Mouse (Mus musculus) myocyte (in vitro differentiated cells): Measurements from ENCODE around the gene Vmn1r166. TPM values are rescaled to one million over a fixed set of nuclear protein-coding genes. Genes with fewer than 3 reads are reported as not detected.
"Not testable (repeated sequence)": the region's sequence is repeated elsewhere in the genome, so short reads cannot be mapped to it uniquely, and the experiment has no call there.

Source experiments
- H3K27me3 ChIP-seq: one replicate; pipeline ENCODE4 v1.6.1; 2011; ENCODE audit not compliant: control insufficient read depth, insufficient read depth, insufficient read length
- H3K36me3 ChIP-seq: one replicate; pipeline ENCODE4 v1.6.1; 2011; ENCODE audit not compliant: control insufficient read depth, insufficient read depth
- H3K4me2 ChIP-seq: one replicate; pipeline ENCODE4 v1.6.1; 2011; ENCODE audit warnings: low read depth, control low read depth
- H3K4me3 ChIP-seq: one replicate; pipeline ENCODE4 v1.5.1; 2011; ENCODE audit warnings: mild to moderate bottlenecking, control low read depth, moderate library complexity
- H3K79me2 ChIP-seq: one replicate; pipeline ENCODE4 v1.6.1; 2011; ENCODE audit not compliant: control insufficient read depth, insufficient read depth
- H3ac ChIP-seq: one replicate; pipeline ENCODE4 v1.6.1; 2011; ENCODE audit not compliant: control insufficient read depth, insufficient read length
- polyA plus RNA-seq: library from polyadenylated mRNA; unstranded; fragments of >200 nt; fragmentation: generic; extraction: Trizol; gene quantifications from one replicate; pipeline ENCODE4 v1.2.1, GENCODE M21; 2012; ENCODE audit warnings: missing spikeins

Vmn1r166 gene
- not detected for polyA plus RNA-seq

DNA sequence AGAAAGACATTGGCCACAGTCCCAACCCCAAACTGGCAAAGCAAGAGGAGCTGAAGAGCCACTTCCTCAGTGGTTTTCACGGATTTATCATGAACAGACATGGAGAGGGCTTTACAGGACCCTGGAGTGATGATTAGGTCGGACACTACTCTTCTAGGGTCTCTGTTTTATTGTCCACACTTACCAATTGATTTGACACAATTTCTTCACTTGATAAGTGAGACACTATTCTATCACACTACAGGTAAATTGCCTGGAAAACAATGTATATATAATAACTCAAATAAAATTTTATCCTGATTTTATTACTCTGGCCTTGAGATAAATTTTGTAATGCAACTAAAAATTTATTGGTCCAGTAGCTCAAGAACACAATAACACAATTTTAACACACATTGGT, at the start of gene Vmn1r166:
Gene Vmn1r166, minus strand, starts transcription at position 101 of the 400 bp plus-strand sequence.
- H3ac ChIP-seq, H3K4me2 ChIP-seq, H3K36me3 ChIP-seq, H3K4me3 ChIP-seq, H3K27me3 ChIP-seq, H3K79me2 ChIP-seq: not testable (repeated sequence)

DNA sequence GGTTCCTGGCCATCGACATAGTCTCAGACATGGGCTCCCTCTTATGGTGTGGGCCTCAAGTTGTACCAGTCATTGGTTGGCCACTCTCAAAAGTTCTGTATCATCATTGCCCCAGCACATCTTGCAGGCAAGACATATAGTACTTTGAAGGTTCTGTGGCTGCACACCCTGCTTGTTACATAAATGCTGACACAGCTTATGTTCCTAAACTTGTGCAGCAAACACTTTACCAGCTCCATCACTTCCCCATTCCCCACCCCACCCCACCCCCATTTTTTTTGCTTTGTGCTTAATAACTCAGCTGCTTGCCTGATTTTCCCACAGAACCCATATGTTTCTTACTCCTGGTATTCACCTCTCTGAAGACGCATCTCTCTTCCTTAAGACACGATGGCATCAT, 49.4 kb upstream of the Vmn1r166 start, which contains the start of gene Nlrp4e:
Gene Nlrp4e, plus strand, starts transcription at position 301 of the 400 bp plus-strand sequence.
- not testable (repeated sequence) for H3K27me3 ChIP-seq, H3K4me3 ChIP-seq, H3ac ChIP-seq, H3K79me2 ChIP-seq, H3K36me3 ChIP-seq, H3K4me2 ChIP-seq

DNA sequence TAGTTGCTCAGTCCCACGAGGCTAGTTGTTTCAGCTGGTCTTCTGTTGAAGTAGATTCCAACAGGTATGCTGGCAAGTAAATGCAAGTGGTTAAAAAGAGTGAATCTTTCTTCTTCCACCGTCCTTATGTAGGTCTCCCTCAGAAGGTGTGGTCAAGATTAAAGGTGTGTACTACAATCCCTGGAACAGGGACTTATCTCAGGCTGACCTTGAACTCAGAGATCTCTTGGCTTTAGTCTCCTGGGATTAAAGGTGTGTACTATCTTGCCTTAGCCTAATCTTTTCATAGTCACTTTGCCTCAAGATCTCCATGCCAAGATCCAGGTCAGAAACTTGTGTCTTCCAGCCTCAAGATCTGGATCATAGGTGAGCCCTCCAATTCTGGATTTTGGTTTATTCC, 27.3 kb upstream of the Vmn1r166 start, which contains the start of gene Gm6902:
Gene Gm6902, minus strand, starts transcription at position 101 of the 400 bp plus-strand sequence.
- H3K27me3 ChIP-seq, H3K4me3 ChIP-seq, H3ac ChIP-seq, H3K36me3 ChIP-seq, H3K79me2 ChIP-seq, H3K4me2 ChIP-seq: not testable (repeated sequence)

DNA sequence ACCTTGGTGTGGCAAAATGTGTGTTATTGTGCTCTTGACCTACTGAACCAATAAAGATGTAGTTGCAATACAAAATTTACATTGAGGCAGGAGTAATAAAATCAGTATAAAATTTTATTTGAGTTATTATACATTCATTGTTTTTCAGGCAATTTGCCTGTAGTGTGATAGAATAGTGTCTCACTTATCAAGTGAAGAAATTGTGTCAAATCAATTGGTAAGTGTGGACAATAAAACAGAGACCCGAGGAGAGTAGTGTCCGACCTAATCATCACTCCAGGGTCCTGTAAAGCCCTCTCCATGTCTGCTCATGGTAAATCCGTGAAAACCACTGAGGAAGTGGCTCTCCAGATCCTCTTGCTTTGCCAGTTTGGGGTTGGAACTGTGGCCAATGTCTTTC, 34.5 kb downstream of the Vmn1r166 start, which contains the start of gene Vmn1r165:
Gene Vmn1r165, plus strand, starts transcription at position 301 of the 400 bp plus-strand sequence.
- H3K36me3 ChIP-seq, H3ac ChIP-seq, H3K79me2 ChIP-seq, H3K4me2 ChIP-seq, H3K27me3 ChIP-seq, H3K4me3 ChIP-seq: not testable (repeated sequence)

Other genes with a start within 250 kb of the Vmn1r166 start
- not detected for gene Gm4216, start 231.8 kb downstream of the Vmn1r166 start, polyA plus RNA-seq
- not detected for gene Vmn1r163, start 196.1 kb downstream of the Vmn1r166 start, polyA plus RNA-seq
- not detected for gene Gm8720, start 184.2 kb downstream of the Vmn1r166 start, polyA plus RNA-seq
- gene Gm10662, start 107.2 kb downstream of the Vmn1r166 start, polyA plus RNA-seq: not detected
- gene Vmn1r165, start 34.4 kb downstream of the Vmn1r166 start, polyA plus RNA-seq: not detected
- not detected for gene Gm6902, start 27.2 kb upstream of the Vmn1r166 start, polyA plus RNA-seq
- gene Nlrp4e, start 49.5 kb upstream of the Vmn1r166 start, polyA plus RNA-seq: 1.5 TPM
- not detected for gene Nlrp5, start 134.2 kb upstream of the Vmn1r166 start, polyA plus RNA-seq